Mouse (Mus musculus): ENCODE results near the gene Vmn1r200. TPM values are rescaled to one million over a fixed set of nuclear protein-coding genes. Genes with fewer than 3 reads are reported as not detected.

Gene Vmn1r200
- not detected for polyA plus RNA-seq (2014; fragmentation: Illumina TruSeq; extraction: RNeasy Lipid Tissue Mini Kit (QIAGEN cat#74804); ENCODE audit: low replicate concordance)

GRCm38 (mm10) chr13:22390073-22390472 lies at the start of gene Vmn1r200:
Vmn1r200 (plus strand) TSS chr13:22390373.

GRCm38 (mm10) chr13:22350064-22350463 lies 40.1 kb upstream of the Vmn1r200 start, which contains the start of gene Vmn1r198:
Vmn1r198 (plus strand) TSS chr13:22350364.

GRCm38 (mm10) chr13:22379518-22379917 lies 10.7 kb upstream of the Vmn1r200 start, which contains the start of gene Vmn1r199:
Vmn1r199 (plus strand) TSS chr13:22379818.

Other genes starting within 250 kb of the Vmn1r200 start
- not detected for gene Vmn1r191, start 206.4 kb upstream of the Vmn1r200 start, polyA plus RNA-seq (2014; fragmentation: Illumina TruSeq; extraction: RNeasy Lipid Tissue Mini Kit (QIAGEN cat#74804); ENCODE audit: low replicate concordance)
- not detected for gene Vmn1r192, start 199.2 kb upstream of the Vmn1r200 start, polyA plus RNA-seq (2014; fragmentation: Illumina TruSeq; extraction: RNeasy Lipid Tissue Mini Kit (QIAGEN cat#74804); ENCODE audit: low replicate concordance)
- not detected for gene Vmn1r193, start 167.2 kb upstream of the Vmn1r200 start, polyA plus RNA-seq (2014; fragmentation: Illumina TruSeq; extraction: RNeasy Lipid Tissue Mini Kit (QIAGEN cat#74804); ENCODE audit: low replicate concordance)
- gene Vmn1r194, start 146.2 kb upstream of the Vmn1r200 start, polyA plus RNA-seq (2014; fragmentation: Illumina TruSeq; extraction: RNeasy Lipid Tissue Mini Kit (QIAGEN cat#74804); ENCODE audit: low replicate concordance) = not detected
- not detected for gene Vmn1r195, start 119.9 kb upstream of the Vmn1r200 start, polyA plus RNA-seq (2014; fragmentation: Illumina TruSeq; extraction: RNeasy Lipid Tissue Mini Kit (QIAGEN cat#74804); ENCODE audit: low replicate concordance)
- gene Vmn1r196, start 100.5 kb upstream of the Vmn1r200 start, polyA plus RNA-seq (2014; fragmentation: Illumina TruSeq; extraction: RNeasy Lipid Tissue Mini Kit (QIAGEN cat#74804); ENCODE audit: low replicate concordance) = not detected
- gene Vmn1r197, start 65.8 kb upstream of the Vmn1r200 start, polyA plus RNA-seq (2014; fragmentation: Illumina TruSeq; extraction: RNeasy Lipid Tissue Mini Kit (QIAGEN cat#74804); ENCODE audit: low replicate concordance) = not detected
- gene Vmn1r198, start 40.0 kb upstream of the Vmn1r200 start, polyA plus RNA-seq (2014; fragmentation: Illumina TruSeq; extraction: RNeasy Lipid Tissue Mini Kit (QIAGEN cat#74804); ENCODE audit: low replicate concordance) = not detected
- gene Vmn1r199, start 10.6 kb upstream of the Vmn1r200 start, polyA plus RNA-seq (2014; fragmentation: Illumina TruSeq; extraction: RNeasy Lipid Tissue Mini Kit (QIAGEN cat#74804); ENCODE audit: low replicate concordance) = not detected
- not detected for gene Vmn1r201, start 81.5 kb downstream of the Vmn1r200 start, polyA plus RNA-seq (2014; fragmentation: Illumina TruSeq; extraction: RNeasy Lipid Tissue Mini Kit (QIAGEN cat#74804); ENCODE audit: low replicate concordance)
- gene Vmn1r202, start 115.0 kb downstream of the Vmn1r200 start, polyA plus RNA-seq (2014; fragmentation: Illumina TruSeq; extraction: RNeasy Lipid Tissue Mini Kit (QIAGEN cat#74804); ENCODE audit: low replicate concordance) = not detected
- gene Vmn1r203, start 127.7 kb downstream of the Vmn1r200 start, polyA plus RNA-seq (2014; fragmentation: Illumina TruSeq; extraction: RNeasy Lipid Tissue Mini Kit (QIAGEN cat#74804); ENCODE audit: low replicate concordance) = not detected
- not detected for gene Vmn1r204, start 162.8 kb downstream of the Vmn1r200 start, polyA plus RNA-seq (2014; fragmentation: Illumina TruSeq; extraction: RNeasy Lipid Tissue Mini Kit (QIAGEN cat#74804); ENCODE audit: low replicate concordance)
- not detected for gene Vmn1r205, start 202.6 kb downstream of the Vmn1r200 start, polyA plus RNA-seq (2014; fragmentation: Illumina TruSeq; extraction: RNeasy Lipid Tissue Mini Kit (QIAGEN cat#74804); ENCODE audit: low replicate concordance)
- not detected for gene Vmn1r206, start 233.9 kb downstream of the Vmn1r200 start, polyA plus RNA-seq (2014; fragmentation: Illumina TruSeq; extraction: RNeasy Lipid Tissue Mini Kit (QIAGEN cat#74804); ENCODE audit: low replicate concordance)

Measured in small intestine, adult 10 weeks (tissue).